Mouse (Mus musculus) limb, embryonic 15.5 days (tissue): ENCODE results near the gene Coq8a. TPM values are rescaled to one million over a fixed set of nuclear protein-coding genes. Genes with fewer than 3 reads are reported as not detected.
A peak's percentile ranks its signal among the peaks of the same experiment; 100 is the strongest.

Experiments used
- ATAC-seq: fragments of 200-750 bp; cut with Nextera tagmentation; 2 replicates; pipeline ENCODE4 v1.8.0; 2017; ENCODE audit warnings: low read depth, moderate TSS enrichment; ENCODE audit not compliant: insufficient number of reproducible peaks, low FRiP score, low TSS enrichment
- H3K27ac ChIP-seq: fragments of 300-500 bp; sonication (generic); 2 replicates; pipeline ENCODE4 v1.5.1; 2015; ENCODE audit warnings: moderate library complexity, mild to moderate bottlenecking, inconsistent platforms
- H3K27me3 ChIP-seq: fragments of 300-500 bp; sonication (generic); 2 replicates; pipeline ENCODE4 v1.6.1; 2015; ENCODE audit warnings: inconsistent platforms
- H3K36me3 ChIP-seq: fragments of 300-500 bp; sonication (generic); 2 replicates; pipeline ENCODE4 v1.6.1; 2015; ENCODE audit warnings: inconsistent platforms
- H3K4me1 ChIP-seq: fragments of 300-500 bp; sonication (generic); 2 replicates; pipeline ENCODE4 v1.6.1; 2015; ENCODE audit warnings: inconsistent platforms
- H3K4me2 ChIP-seq: fragments of 300-500 bp; sonication (generic); 2 replicates; pipeline ENCODE4 v1.6.1; 2015; ENCODE audit warnings: mild to moderate bottlenecking, inconsistent platforms
- H3K4me3 ChIP-seq: fragments of 300-500 bp; sonication (generic); 2 replicates; pipeline ENCODE4 v1.5.1; 2015; ENCODE audit warnings: mild to moderate bottlenecking, inconsistent platforms
- H3K9ac ChIP-seq: fragments of 300-500 bp; sonication (generic); 2 replicates; pipeline ENCODE4 v1.6.1; 2015; ENCODE audit warnings: inconsistent platforms
- H3K9me3 ChIP-seq: fragments of 300-500 bp; sonication (generic); 2 replicates; pipeline ENCODE4 v1.6.1; 2016; ENCODE audit warnings: inconsistent platforms
- WGBS: fragments of 180-500 bp; shearing (Covaris S2); methylation state at CpG from one replicate; pipeline ENCODE4 v1.1.7; 2015; 5-methylcytosine and 5-hydroxymethylcytosine counted together
- polyA plus RNA-seq: library from polyadenylated mRNA; unstranded; fragments of >200 nt; fragmentation: Nextera tagmentation; extraction: Ambion mirVana; gene quantifications from 2 replicates; pipeline ENCODE4 v1.2.1, GENCODE M21; 2015

Coq8a gene
- polyA plus RNA-seq, 1 experiment from 2014 or later = 9.6 TPM

- Histone ChIP-seq H3K9me3 (no peaks in the 10 kb centered on the region), H3K4me2 (peak overlapping the region; percentile 90), H3K27ac (no peak overlapping the region), H3K9ac (peak overlapping the region; percentile 42), H3K4me1 (peaks cover 16% of the 10 kb centered on the region), H3K4me3 (peak overlapping the region; percentile 66), H3K36me3 (no peaks in the 10 kb centered on the region), H3K27me3 (0 out of 2 replicates have a peak, but pooled peaks cover 2% of the 10 kb centered on the region)
- WGBS = under 1% methylated on average over 57 of the region's 57 CpGs
- ATAC-seq = peak; percentile 98
Measured at GRCm38 (mm10) chr1:180195703-180196381, 3.6 kb downstream of the Coq8a start.

- Histone ChIP-seq H3K4me2 (peak overlapping the region; percentile 90), H3K27ac (no peak overlapping the region), H3K4me3 (peak overlapping the region; percentile 66), H3K36me3 (no peaks in the 10 kb centered on the region), H3K9me3 (no peaks in the 10 kb centered on the region), H3K9ac (no peak overlapping the region; the same call in 1 of the 2 replicates), H3K27me3 (0 out of 2 replicates have a peak, but pooled peaks cover 2% of the 10 kb centered on the region), H3K4me1 (peaks cover 16% of the 10 kb centered on the region)
- WGBS = 26% methylated on average over 9 of the region's 9 CpGs
- ATAC-seq = peak; percentile 3; the same call in 1 of the 2 replicates
Measured at GRCm38 (mm10) chr1:180194781-180195471, 4.5 kb downstream of the Coq8a start.

GRCm38 (mm10) chr1:180194048-180194447 is 5.4 kb downstream of the Coq8a start:
- Histone ChIP-seq H3K4me1 (peaks cover 16% of the 10 kb centered on the region), H3K4me3 (no peak overlapping the region), H3K9ac (no peak overlapping the region), H3K4me2 (no peak overlapping the region), H3K9me3 (no peaks in the 10 kb centered on the region), H3K36me3 (no peaks in the 10 kb centered on the region), H3K27me3 (0 out of 2 replicates have a peak, but pooled peaks cover 2% of the 10 kb centered on the region), H3K27ac (no peak overlapping the region)
- no peak for ATAC-seq
- 82% methylated on average over 9 of the region's 9 CpGs for WGBS

GRCm38 (mm10) chr1:180193391-180193935 is 5.9 kb downstream of the Coq8a start:
- no peak overlapping the region for H3K27ac ChIP-seq
- 74% methylated on average over 8 of the region's 8 CpGs for WGBS
- no peak overlapping the region for H3K4me2 ChIP-seq
- ATAC-seq = no peak
- no peak overlapping the region for H3K4me3 ChIP-seq
- H3K4me1 ChIP-seq = peaks cover 16% of the 10 kb centered on the region
- H3K36me3 ChIP-seq = no peaks in the 10 kb centered on the region
- H3K9ac ChIP-seq = no peak overlapping the region
- no peaks in the 10 kb centered on the region for H3K9me3 ChIP-seq
- H3K27me3 ChIP-seq = 0 out of 2 replicates have a peak, but pooled peaks cover 2% of the 10 kb centered on the region

- no peak for ATAC-seq
- H3K9ac ChIP-seq = no peak overlapping the region
- peaks cover 16% of the 10 kb centered on the region for H3K4me1 ChIP-seq
- no peaks in the 10 kb centered on the region for H3K9me3 ChIP-seq
- 0 out of 2 replicates have a peak, but pooled peaks cover 2% of the 10 kb centered on the region for H3K27me3 ChIP-seq
- no peak overlapping the region for H3K4me2 ChIP-seq
- no peak overlapping the region for H3K4me3 ChIP-seq
- H3K36me3 ChIP-seq = no peaks in the 10 kb centered on the region
- H3K27ac ChIP-seq = no peak overlapping the region
- WGBS = 48% methylated on average over 4 of the region's 4 CpGs
Measured at GRCm38 (mm10) chr1:180192866-180193265, 6.5 kb downstream of the Coq8a start.

GRCm38 (mm10) chr1:180191651-180192220 is 7.7 kb downstream of the Coq8a start:
- Histone ChIP-seq H3K4me2 (no peak overlapping the region), H3K9me3 (no peaks in the 10 kb centered on the region), H3K4me3 (no peak overlapping the region), H3K4me1 (peaks cover 16% of the 10 kb centered on the region), H3K9ac (no peak overlapping the region), H3K36me3 (no peaks in the 10 kb centered on the region), H3K27ac (no peak overlapping the region), H3K27me3 (0 out of 2 replicates have a peak, but pooled peaks cover 2% of the 10 kb centered on the region)
- no peak for ATAC-seq
- 63% methylated on average over 7 of the region's 7 CpGs for WGBS

- Histone ChIP-seq H3K4me1 (peaks cover 14% of the 10 kb centered on the region), H3K9ac (no peak overlapping the region), H3K4me2 (no peak overlapping the region), H3K27ac (no peak overlapping the region), H3K9me3 (no peaks in the 10 kb centered on the region), H3K4me3 (no peak overlapping the region), H3K27me3 (0 out of 2 replicates have a peak, but pooled peaks cover 2% of the 10 kb centered on the region), H3K36me3 (no peaks in the 10 kb centered on the region)
- no peak for ATAC-seq
- WGBS = 69% methylated on average over 8 of the region's 8 CpGs
Measured at GRCm38 (mm10) chr1:180191112-180191511, 8.3 kb downstream of the Coq8a start.

- Histone ChIP-seq H3K4me2 (no peak overlapping the region), H3K27ac (no peak overlapping the region), H3K4me1 (no peaks in the 10 kb centered on the region), H3K4me3 (no peak overlapping the region), H3K9me3 (no peaks in the 10 kb centered on the region), H3K9ac (no peak overlapping the region), H3K27me3 (0 out of 2 replicates have a peak, but pooled peaks cover under 1% of the 10 kb centered on the region), H3K36me3 (no peaks in the 10 kb centered on the region)
- WGBS = 61% methylated on average over 4 of the region's 4 CpGs
- ATAC-seq = no peak
Measured at GRCm38 (mm10) chr1:180188951-180189350, 10.5 kb downstream of the Coq8a start.

GRCm38 (mm10) chr1:180186371-180186770 is 13.0 kb downstream of the Coq8a start:
- WGBS = 74% methylated on average over 3 of the region's 3 CpGs
- H3K36me3 ChIP-seq = no peaks in the 10 kb centered on the region
- H3K4me2 ChIP-seq = no peak overlapping the region
- no peak overlapping the region for H3K9ac ChIP-seq
- H3K4me1 ChIP-seq = no peaks in the 10 kb centered on the region
- no peak overlapping the region for H3K27ac ChIP-seq
- H3K27me3 ChIP-seq = no peaks in the 10 kb centered on the region
- no peak overlapping the region for H3K4me3 ChIP-seq
- ATAC-seq = no peak
- H3K9me3 ChIP-seq = no peaks in the 10 kb centered on the region

- H3K27me3 ChIP-seq = no peaks in the 10 kb centered on the region
- no peak for ATAC-seq
- no peak overlapping the region for H3K4me2 ChIP-seq
- no peak overlapping the region for H3K4me3 ChIP-seq
- H3K4me1 ChIP-seq = no peaks in the 10 kb centered on the region
- 58% methylated on average over 5 of the region's 5 CpGs for WGBS
- H3K36me3 ChIP-seq = no peaks in the 10 kb centered on the region
- H3K9ac ChIP-seq = no peak overlapping the region
- no peaks in the 10 kb centered on the region for H3K9me3 ChIP-seq
- no peak overlapping the region for H3K27ac ChIP-seq
Measured at GRCm38 (mm10) chr1:180185877-180186276, 13.5 kb downstream of the Coq8a start.

GRCm38 (mm10) chr1:180184768-180185167 is 14.6 kb downstream of the Coq8a start:
- no peaks in the 10 kb centered on the region for H3K4me1 ChIP-seq
- no peaks in the 10 kb centered on the region for H3K36me3 ChIP-seq
- no peaks in the 10 kb centered on the region for H3K9me3 ChIP-seq
- ATAC-seq = no peak
- H3K4me3 ChIP-seq = no peak overlapping the region
- WGBS = 29% methylated on average over 7 of the region's 7 CpGs
- H3K27me3 ChIP-seq = no peaks in the 10 kb centered on the region
- no peak overlapping the region for H3K27ac ChIP-seq
- no peak overlapping the region for H3K9ac ChIP-seq
- H3K4me2 ChIP-seq = no peak overlapping the region
